Mouse (Mus musculus): ENCODE measurements around the gene Smc3. TPM values are rescaled to one million over a fixed set of nuclear protein-coding genes. Genes with fewer than 3 reads are reported as not detected.

The Smc3 gene
- total RNA-seq, 2 experiments from 2014 or later, result 35.8 to 42.2 TPM

DNA sequence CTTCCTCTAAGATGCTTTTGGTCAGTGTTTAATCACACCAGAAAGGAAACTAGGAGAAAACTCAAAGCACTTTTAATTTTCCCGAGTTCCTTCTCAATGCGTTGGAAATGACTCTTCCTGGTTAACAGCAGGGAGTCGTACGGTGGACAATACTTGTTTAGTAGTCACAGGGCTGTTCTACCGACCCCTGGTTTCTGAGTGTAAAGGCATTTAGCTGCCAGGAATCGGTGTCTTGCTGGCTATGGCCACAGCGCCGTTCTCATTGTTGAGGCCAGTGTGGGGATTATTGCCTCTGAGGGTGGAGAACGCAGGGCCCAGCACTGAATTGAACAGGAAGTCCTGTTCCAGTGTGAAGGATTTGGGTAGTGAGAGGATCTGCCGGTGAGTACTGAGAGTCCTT is 90.6 kb downstream of the Smc3 start:
- DNase-seq (ENCODE audit: low spot score in 2 of 2), result no peak

DNA sequence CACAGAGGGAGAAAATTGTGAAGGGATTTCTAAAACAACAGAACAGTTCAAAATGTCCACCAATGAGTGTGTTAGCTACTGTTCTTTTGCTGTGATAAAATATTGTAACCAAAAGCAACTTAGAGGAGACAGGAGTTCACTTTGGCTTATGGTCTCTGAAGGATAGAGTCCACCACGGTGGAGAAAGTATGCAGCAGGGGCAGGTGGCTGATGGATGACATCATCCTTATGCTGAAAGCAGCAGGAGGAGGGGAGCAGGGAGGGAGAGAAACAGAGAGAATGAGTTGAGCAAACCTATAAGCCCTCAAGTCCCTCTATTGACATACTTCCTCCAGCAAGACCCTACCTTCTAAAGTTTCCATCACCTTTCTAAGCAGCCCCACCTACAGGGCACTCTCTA is 93.8 kb downstream of the Smc3 start:
- no peak for DNase-seq (ENCODE audit: low spot score in 2 of 2)

Other genes with a start within 250 kb of the Smc3 start
- gene Gm10197, start 228.6 kb upstream of the Smc3 start, total RNA-seq (2021), result not detected
- 10 to 100 TPM; 36.6 to 42.4 TPM for gene Smndc1, start 209.8 kb upstream of the Smc3 start, total RNA-seq (2021)
- 1 to 10 TPM; 1.2 to 1.4 TPM for gene Dusp5, start 71.3 kb upstream of the Smc3 start, total RNA-seq (2021)
- 10 to 100 TPM; 81.5 to 91.3 TPM for gene Nutf2-ps1, start 11.3 kb upstream of the Smc3 start, total RNA-seq (2021)
- gene Rbm20, start 76.9 kb downstream of the Smc3 start, total RNA-seq (2021), result 10 to 100 TPM; 53.7 to 62.8 TPM

Measured in gastrocnemius, postnatal 4 days (tissue).